Mouse (Mus musculus): ENCODE data around the gene Tfrc.

Gene Tfrc

GRCm38 (mm10) chr16:32666671-32667551, 58.2 kb downstream of the Tfrc start:
- in situ Hi-C loops (cut with MboI; ENCODE audit: low sequenced_read_pairs) = no loop called here

DNA sequence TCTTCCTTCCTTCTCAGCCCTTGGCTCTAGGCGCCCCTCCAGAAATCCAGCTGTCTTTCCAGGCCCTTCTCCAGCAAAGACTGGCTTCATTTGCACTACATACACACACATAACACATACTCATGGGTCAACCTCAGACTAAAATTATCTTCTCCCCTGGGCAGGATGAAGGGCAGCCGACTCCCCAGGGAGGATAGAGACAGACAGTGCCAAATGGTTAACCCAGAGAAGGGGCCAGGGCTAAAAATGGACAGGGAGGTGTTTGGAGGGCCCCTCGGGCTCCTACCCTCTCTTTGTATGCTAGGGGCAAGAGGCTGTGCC, 58.8 kb downstream of the Tfrc start:
- in situ Hi-C loops (cut with MboI; ENCODE audit: low sequenced_read_pairs) = no loop called here

DNA sequence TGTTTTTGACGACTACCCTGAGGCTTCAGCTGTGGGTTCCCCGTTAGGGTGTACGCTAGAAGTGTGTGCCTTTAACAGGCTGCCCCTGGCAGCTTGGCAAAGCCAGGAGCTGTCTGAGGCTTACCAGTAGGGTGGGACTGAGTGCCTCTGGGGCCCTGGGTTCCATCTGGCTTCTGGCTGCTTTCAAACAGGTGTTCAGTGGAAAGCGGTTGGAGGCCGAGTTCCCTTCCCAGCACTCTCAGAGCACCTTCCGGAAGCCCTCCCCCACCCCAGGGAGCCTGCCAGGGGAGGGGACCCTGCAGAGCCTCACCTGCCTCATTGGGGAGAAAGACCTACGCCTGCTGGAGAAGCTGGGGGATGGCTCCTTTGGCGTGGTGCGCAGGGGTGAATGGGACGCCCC, 59.3 kb downstream of the Tfrc start:
- in situ Hi-C loops (cut with MboI; ENCODE audit: low sequenced_read_pairs) = no loop called here

DNA sequence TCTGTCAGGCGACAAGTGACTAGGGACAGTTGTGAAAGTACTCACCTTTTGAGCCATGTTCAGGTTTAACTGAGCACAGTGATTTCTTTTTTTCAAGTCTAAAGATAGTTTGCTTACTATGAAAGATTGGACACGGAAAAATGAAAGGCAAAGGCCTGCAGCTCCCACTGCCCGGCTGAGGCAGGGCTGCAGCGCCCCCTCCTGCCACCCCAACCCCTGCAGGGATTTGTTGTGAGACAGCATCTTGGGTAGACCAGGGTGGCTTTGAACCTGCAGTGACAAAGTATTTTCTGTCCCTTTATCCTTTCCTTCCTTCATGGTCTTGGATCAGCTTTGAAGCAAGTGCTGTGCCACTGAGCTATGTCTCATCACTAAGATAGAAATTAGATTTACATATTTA, 59.8 kb downstream of the Tfrc start:
- in situ Hi-C loops (cut with MboI; ENCODE audit: low sequenced_read_pairs) = no loop called here

DNA sequence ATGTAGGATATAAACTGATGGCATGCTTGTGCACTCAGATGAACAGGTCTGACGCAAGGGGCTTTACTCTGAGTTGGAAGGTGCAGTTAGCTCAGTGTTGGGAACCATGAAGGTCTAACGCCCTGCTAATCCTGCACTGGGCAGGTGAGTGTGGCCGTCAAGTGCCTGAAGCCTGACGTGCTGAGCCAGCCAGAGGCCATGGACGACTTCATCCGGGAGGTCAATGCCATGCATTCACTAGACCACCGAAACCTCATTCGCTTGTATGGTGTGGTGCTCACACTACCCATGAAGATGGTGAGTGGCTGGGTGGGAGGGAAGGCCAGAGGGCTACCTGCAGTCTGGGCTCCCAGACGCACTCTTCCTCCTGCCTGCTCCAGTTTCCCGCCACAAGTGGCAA, 60.5 kb downstream of the Tfrc start:
- in situ Hi-C loops (cut with MboI; ENCODE audit: low sequenced_read_pairs) = no loop called here

DNA sequence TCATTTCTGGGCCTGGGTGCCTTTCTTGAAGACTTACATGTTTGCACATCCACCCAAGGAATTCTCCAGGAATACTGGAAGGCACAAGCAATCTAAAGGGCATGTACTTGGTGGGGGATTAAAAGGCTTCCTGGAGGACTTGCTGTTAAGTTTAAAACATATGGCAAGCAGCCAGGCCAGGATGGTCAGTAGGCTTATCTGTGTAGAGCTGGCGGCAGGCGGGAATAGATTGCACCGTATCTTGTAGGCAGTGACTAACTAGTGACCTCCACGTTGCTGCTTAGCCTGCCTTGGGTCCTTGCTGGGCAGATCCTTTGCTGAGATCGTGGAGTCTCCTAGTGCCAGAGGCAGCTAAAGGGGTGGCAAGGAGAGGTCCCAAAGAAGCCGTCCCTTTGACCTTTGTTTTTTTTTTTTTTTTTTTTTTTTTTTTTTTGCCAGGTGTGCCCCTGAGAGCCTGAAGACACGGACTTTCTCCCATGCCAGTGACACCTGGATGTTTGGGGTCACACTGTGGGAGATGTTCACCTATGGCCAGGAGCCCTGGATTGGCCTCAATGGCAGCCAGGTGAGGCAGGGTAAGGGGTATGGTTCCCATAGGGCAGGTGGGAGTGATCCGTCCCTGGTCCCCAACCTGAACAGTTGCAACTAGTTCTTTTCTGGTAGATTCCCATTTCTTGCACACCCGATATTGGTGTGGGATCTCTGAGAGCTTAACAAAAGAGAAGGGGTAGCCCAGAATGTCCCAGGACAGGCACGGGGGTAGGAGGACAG, 61.8 kb downstream of the Tfrc start:
- in situ Hi-C loops (cut with MboI; ENCODE audit: low sequenced_read_pairs) = no loop called here

DNA sequence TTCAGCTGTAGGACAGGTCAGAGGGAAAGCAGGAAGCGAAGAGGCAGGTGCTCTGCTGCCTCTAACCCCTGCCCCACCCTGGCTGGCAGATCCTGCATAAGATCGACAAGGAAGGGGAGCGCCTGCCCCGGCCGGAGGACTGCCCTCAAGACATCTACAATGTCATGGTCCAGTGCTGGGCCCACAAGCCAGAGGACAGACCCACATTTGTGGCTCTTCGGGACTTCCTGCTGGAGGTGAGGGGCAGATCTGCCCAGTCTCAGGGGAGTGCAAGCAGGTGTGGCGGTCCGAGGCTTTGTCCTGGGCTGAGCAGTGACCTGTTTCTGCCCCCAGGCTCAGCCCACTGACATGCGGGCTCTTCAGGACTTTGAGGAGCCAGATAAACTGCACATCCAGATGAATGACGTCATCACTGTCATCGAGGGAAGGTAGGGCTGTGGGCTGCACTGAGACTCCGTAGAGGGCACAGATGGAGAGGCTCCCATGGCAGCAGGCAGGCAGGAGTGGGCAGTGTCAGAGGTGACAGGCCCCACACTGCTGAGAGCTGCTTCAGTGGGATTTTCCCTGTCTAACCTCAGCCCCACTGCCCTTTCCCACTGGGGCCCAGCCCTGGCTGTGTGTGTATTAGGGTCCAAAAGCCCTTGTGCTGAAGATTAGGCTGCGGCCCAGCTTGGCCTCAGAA, 62.6 kb downstream of the Tfrc start:
- in situ Hi-C loops (cut with MboI; ENCODE audit: low sequenced_read_pairs) = no loop called here

DNA sequence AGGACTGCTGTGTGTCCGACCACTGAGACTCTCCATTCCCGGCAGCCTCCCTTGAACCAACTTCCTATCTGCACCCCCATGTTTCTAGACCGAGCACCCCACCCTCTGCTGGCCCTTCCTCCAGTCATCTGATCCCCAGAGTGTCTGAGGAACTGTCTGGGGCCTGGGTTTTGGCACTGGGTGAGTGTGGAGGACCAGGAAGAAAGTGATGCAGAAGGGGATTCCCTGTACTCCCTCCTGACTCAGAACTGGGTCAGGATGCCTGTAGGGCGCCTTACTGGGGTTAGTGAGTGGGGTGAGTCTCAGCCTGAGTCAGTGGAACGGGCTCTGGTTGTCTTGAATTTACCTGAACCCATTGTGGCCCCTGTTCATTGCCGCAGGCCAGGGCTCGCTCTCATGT, 63.5 kb downstream of the Tfrc start:
- in situ Hi-C loops (cut with MboI; ENCODE audit: low sequenced_read_pairs) = no loop called here

DNA sequence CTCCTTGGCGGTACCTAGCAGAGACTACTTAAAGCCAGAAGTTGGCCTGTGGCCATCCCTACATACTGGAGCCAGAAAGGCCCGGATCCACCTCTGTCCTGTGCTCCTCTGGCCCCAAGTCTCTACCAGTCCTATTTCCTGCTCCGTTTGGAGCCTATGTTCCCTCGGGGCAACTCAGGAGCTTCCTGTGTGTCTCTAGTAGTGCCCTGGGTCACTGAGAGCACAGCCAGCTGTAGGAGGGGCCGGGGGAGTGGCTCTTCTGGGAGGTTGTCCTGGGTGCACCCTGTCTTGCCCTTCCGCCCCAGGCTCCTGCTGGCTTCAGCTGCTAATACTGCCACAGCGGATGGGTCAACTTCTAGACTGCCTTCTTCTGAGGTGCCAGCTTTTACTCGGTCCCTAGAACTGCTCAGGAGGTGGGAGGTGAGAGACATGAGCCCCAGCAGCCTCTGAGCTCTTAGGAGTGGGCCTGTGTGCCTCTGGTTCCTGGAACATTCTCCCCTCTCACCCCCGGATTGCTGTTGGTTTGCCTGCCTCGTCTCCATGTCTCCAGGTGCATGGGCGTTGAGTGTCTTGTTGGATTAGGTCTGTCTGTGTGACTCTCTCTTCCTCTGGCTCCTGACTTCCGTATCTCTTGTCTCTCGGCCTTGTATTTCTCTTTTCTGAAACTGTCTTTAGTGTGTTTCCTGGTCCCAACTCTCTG, 64.3 kb downstream of the Tfrc start:
- in situ Hi-C loops (cut with MboI; ENCODE audit: low sequenced_read_pairs) = no loop called here

GRCm38 (mm10) chr16:32674121-32674740, 65.5 kb downstream of the Tfrc start:
- in situ Hi-C loops (cut with MboI; ENCODE audit: low sequenced_read_pairs) = no loop called here

GRCm38 (mm10) chr16:32677040-32677700, 68.5 kb downstream of the Tfrc start:
- in situ Hi-C loops (cut with MboI; ENCODE audit: low sequenced_read_pairs) = no loop called here

- in situ Hi-C loops (cut with MboI; ENCODE audit: low sequenced_read_pairs) = no loop called here
Measured at GRCm38 (mm10) chr16:32677903-32678302, 69.2 kb downstream of the Tfrc start.

DNA sequence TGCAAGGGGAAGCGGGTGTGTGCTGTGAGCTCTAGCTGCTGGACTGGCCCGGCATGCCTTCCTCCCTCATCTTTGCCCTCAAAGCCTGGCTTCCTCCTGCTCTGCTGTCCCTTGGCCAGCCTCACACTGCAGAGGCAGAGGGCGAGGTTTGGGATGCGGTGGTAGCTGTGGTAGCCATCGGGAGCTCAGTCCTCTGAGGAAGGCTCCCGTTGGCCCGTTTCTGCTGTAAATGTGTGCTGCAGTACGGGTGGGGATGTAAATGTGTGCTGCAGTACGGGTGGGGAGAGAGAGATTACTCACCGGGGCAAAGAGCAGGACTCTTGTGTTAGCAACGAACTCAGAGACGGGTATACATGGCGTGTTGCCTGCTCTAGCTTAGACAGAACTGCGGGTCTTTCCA, 70.1 kb downstream of the Tfrc start:
- in situ Hi-C loops (cut with MboI; ENCODE audit: low sequenced_read_pairs) = no loop called here

DNA sequence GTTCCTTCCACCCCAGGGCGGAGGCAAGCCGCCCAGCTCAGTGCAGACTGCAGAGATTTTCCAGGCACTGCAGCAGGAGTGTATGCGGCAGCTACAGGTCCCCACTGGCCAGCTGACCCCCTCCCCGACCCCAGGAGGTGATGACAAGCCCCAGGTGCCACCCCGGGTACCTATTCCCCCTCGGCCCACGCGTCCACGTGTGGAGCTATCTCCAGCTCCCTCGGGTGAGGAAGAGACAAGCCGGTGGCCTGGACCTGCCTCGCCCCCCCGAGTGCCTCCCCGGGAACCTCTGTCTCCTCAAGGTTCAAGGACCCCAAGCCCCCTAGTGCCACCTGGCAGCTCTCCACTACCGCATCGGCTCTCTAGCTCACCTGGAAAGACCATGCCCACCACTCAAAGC, 71.3 kb downstream of the Tfrc start:
- in situ Hi-C loops (cut with MboI; ENCODE audit: low sequenced_read_pairs) = loop anchor here (10.0 kb wide), 1 partner anchor 45 kb away; no protein-coding TSS in a partner anchor

DNA sequence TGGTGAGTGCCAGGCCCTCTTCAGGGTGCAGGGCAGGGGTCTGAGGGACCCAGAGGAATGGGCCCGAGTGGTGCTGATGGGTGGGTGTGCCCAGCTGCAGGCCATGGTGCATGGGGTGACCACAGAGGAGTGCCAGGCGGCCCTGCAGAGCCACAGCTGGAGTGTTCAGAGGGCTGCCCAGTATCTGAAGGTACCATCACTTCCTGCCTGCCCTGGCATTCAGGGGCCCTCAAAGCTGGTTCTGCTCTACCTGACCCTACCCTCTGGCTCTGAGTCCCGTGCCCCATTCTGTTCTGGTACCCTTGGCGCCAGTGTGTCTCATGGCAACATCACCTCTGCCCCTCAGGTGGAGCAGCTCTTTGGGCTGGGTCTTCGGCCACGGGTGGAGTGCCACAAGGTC, 72.1 kb downstream of the Tfrc start:
- in situ Hi-C loops (cut with MboI; ENCODE audit: low sequenced_read_pairs) = loop anchor here (10.0 kb wide), 1 partner anchor 46 kb away; no protein-coding TSS in a partner anchor

DNA sequence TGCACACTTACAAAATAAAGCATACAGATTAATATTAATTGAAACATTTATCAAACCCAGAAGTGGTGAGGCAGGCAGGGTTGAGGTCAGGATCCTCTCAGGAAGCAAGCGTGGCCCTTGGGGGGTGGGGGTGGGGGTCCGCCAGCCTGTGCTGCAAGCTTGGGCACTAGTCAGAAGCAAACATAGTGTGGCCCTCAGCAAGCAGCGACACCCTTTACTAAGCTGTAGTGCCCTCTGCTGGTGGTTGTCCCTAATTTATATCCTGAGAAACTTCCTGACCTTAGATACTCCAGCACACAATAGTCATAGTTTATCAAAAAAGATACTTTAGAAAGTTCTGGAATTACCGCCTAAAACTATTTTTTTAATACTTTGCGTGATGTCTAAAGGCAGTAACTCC, 73.5 kb downstream of the Tfrc start:
- in situ Hi-C loops (cut with MboI; ENCODE audit: low sequenced_read_pairs) = loop anchor here (10.0 kb wide), 1 partner anchor 47 kb away; no protein-coding TSS in a partner anchor
